Comparison of ENCODE assay signal across 20 mouse cellular contexts in the genomic region with DNA sequence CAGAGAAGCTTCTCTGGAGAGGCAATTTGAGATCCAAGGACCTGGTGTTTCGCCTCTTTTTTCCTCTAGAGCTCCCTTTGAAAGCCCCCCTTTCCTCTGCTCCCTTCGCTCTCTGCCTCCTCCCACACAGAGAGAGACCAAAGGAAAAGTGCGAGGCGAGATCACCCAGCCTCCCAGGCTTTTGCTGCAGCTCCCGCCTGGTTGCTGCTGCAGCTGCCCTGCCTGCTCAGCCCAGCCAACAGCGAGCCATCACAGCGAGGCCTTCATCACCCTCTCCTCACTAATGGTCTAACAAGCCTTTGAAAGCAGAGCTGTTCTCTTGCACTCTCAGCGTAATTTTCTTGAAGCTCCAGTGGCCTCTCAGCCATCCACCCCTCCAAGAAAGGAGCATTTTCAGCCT.
DNase-seq lines count a peak whose midpoint lies in the region; ATAC-seq and TF ChIP-seq lines count a peak whose summit lies in the region.
"Had no signal": no experiment of that assay in that cellular context is flagged by ENCODE, and none has a peak within 500 bp of the region (broad histone marks: within the 10 kb centered on the region; RNA-seq: fewer than 3 reads in every experiment).

No protein-coding gene starts in this region.

- TF ChIP-seq POLR2A in brain, embryonic 14.5 days (IDR thresholded peaks at IDR 0.05; ENCODE audit: borderline replicate concordance, extremely low read depth, insufficient read depth, insufficient read length, poor library complexity, severe bottlenecking) = no peak

- no peaks in the 10 kb centered on the region for H3K4me1 ChIP-seq in forebrain, embryonic 14.5 days (ENCODE audit: control insufficient read depth, insufficient read depth, low read length)
- no peaks in the 10 kb centered on the region for H3K4me1 ChIP-seq in forebrain, embryonic 11.5 days (replicated peaks; ENCODE audit: control insufficient read depth, insufficient read depth, low read length)
- H3K4me1 ChIP-seq in limb, embryonic 11.5 days (ENCODE audit: control insufficient read depth, insufficient read depth, low read length) = no peaks in the 10 kb centered on the region; the same call in 1 of the 2 replicates
- H3K4me1 ChIP-seq in limb, embryonic 10.5 days = peaks cover 29% of the 10 kb centered on the region

- H3K27ac ChIP-seq in forebrain, embryonic 14.5 days (ENCODE audit: low read depth, low read length) = no peak overlapping the region
- H3K27ac ChIP-seq in forebrain, embryonic 11.5 days (ENCODE audit: low read depth, low read length) = no peak overlapping the region
- H3K27ac ChIP-seq in limb, embryonic 11.5 days (replicated peaks; ENCODE audit: low read depth, low read length) = no peak overlapping the region
- no peak overlapping the region for H3K27ac ChIP-seq in limb, embryonic 10.5 days
- H3K27ac ChIP-seq: embryonic facial prominence, embryonic 15.5 days; forebrain, embryonic 10.5 days; heart, embryonic 10.5 days; hindbrain, embryonic 13.5 days had no signal

- H3K9ac ChIP-seq in forebrain, embryonic 14.5 days (ENCODE audit: low read length) = no peak overlapping the region
- no peak overlapping the region for H3K9ac ChIP-seq in forebrain, embryonic 11.5 days (ENCODE audit: low read length)
- no peak overlapping the region for H3K9ac ChIP-seq in limb, embryonic 11.5 days (ENCODE audit: low read length)
- H3K9ac ChIP-seq: embryonic facial prominence, embryonic 15.5 days; hindbrain, embryonic 13.5 days had no signal

- H3K9me3 ChIP-seq in forebrain, embryonic 14.5 days (replicated peaks; ENCODE audit: control insufficient read depth, low read length) = no peaks in the 10 kb centered on the region
- no peaks in the 10 kb centered on the region for H3K9me3 ChIP-seq in forebrain, embryonic 11.5 days (ENCODE audit: control insufficient read depth, low read length)
- H3K9me3 ChIP-seq in limb, embryonic 11.5 days (ENCODE audit: control insufficient read depth, low read length) = no peaks in the 10 kb centered on the region
- no peaks in the 10 kb centered on the region for H3K9me3 ChIP-seq in limb, embryonic 10.5 days (replicated peaks)
- H3K9me3 ChIP-seq: embryonic facial prominence, embryonic 15.5 days; forebrain, embryonic 10.5 days; heart, embryonic 10.5 days; hindbrain, embryonic 13.5 days had no signal

- no peak overlapping the region for H3K4me2 ChIP-seq in forebrain, embryonic 14.5 days (ENCODE audit: low read length)
- no peak overlapping the region for H3K4me2 ChIP-seq in forebrain, embryonic 11.5 days (ENCODE audit: low read depth, low read length, severe bottlenecking)
- no peak overlapping the region for H3K4me2 ChIP-seq in limb, embryonic 11.5 days (ENCODE audit: low read depth, severe bottlenecking)
- H3K4me2 ChIP-seq: embryonic facial prominence, embryonic 15.5 days; hindbrain, embryonic 13.5 days had no signal

- no peak overlapping the region for H3K4me3 ChIP-seq in forebrain, embryonic 14.5 days (ENCODE audit: low read depth, low read length)
- H3K4me3 ChIP-seq in forebrain, embryonic 11.5 days (ENCODE audit: low read depth, low read length) = no peak overlapping the region
- no peak overlapping the region for H3K4me3 ChIP-seq in limb, embryonic 11.5 days (ENCODE audit: low read depth, low read length)
- H3K4me3 ChIP-seq in limb, embryonic 10.5 days = no peak overlapping the region
- H3K4me3 ChIP-seq: embryonic facial prominence, embryonic 15.5 days; erythroblast, embryonic 14.5 days; forebrain, embryonic 10.5 days; heart, embryonic 10.5 days; hindbrain, embryonic 13.5 days had no signal

- H3K36me3 ChIP-seq in forebrain, embryonic 14.5 days (ENCODE audit: control insufficient read depth, insufficient read depth, low read length) = 0 out of 2 replicates have a peak, but pooled peaks cover 3% of the 10 kb centered on the region
- no peaks in the 10 kb centered on the region for H3K36me3 ChIP-seq in forebrain, embryonic 11.5 days (ENCODE audit: control insufficient read depth, insufficient read depth, low read length)
- no peaks in the 10 kb centered on the region for H3K36me3 ChIP-seq in limb, embryonic 11.5 days (ENCODE audit: control insufficient read depth, insufficient read depth, low read length)
- H3K36me3 ChIP-seq in limb, embryonic 10.5 days = no peaks in the 10 kb centered on the region
- H3K36me3 ChIP-seq: embryonic facial prominence, embryonic 15.5 days; forebrain, embryonic 10.5 days; heart, embryonic 10.5 days had no signal

- peak; percentile 27 for DNase-seq in forebrain, embryonic 14.5 days (ENCODE audit: low spot score)
- DNase-seq in forebrain, embryonic 11.5 days (ENCODE audit: low spot score) = no peak
- peak; percentile 35 for DNase-seq in limb, embryonic 11.5 days (ENCODE audit: low spot score)
- DNase-seq in limb, embryonic 10.5 days (ENCODE audit: low spot score) = no peak
- peak; percentile 66 for DNase-seq in brain, embryonic 14.5 days (ENCODE audit: low read depth)
- no peak for DNase-seq in adipocyte (ENCODE audit: low spot score)
- no peak for DNase-seq in thymus, postnatal 14 days
- DNase-seq: adrenal gland, postnatal 14 days; cerebellum, adult 2 months; cerebellum, postnatal 10 days; embryo, embryonic 11 days; gastrocnemius, postnatal 10 days; heart, adult 18-20 months; heart, postnatal 10 days; heart, postnatal 4 days had no signal

- 38% methylated on average over 8 of the region's 8 CpGs for WGBS in forebrain, embryonic 14.5 days
- 46% methylated on average over 8 of the region's 8 CpGs for WGBS in forebrain, embryonic 11.5 days
- 12% methylated on average over 8 of the region's 8 CpGs for WGBS in limb, embryonic 11.5 days
- WGBS in limb, embryonic 10.5 days = 19% methylated on average over 8 of the region's 8 CpGs

- TF ChIP-seq CTCF in brain, embryonic 14.5 days (IDR thresholded peaks at IDR 0.05; ENCODE audit: borderline replicate concordance, extremely low read depth, insufficient read depth, insufficient read length) = no peak

- ATAC-seq in forebrain, embryonic 14.5 days = peak; percentile 44; the same call in 1 of the 2 replicates
- ATAC-seq in forebrain, embryonic 11.5 days (replicated peaks; ENCODE audit: low FRiP score) = no peak
- no peak for ATAC-seq in limb, embryonic 11.5 days (ENCODE audit: insufficient number of reproducible peaks, low FRiP score, low TSS enrichment, low read depth)

- no peaks in the 10 kb centered on the region for H3K27me3 ChIP-seq in forebrain, embryonic 14.5 days (replicated peaks; ENCODE audit: control insufficient read depth, insufficient read depth, low read length)
- no peaks in the 10 kb centered on the region for H3K27me3 ChIP-seq in forebrain, embryonic 11.5 days (ENCODE audit: control insufficient read depth, insufficient read depth, low read length)
- no peaks in the 10 kb centered on the region; the same call in 1 of the 2 replicates for H3K27me3 ChIP-seq in limb, embryonic 11.5 days (ENCODE audit: control insufficient read depth, insufficient read depth, low read length)
- peaks cover 37% of the 10 kb centered on the region for H3K27me3 ChIP-seq in limb, embryonic 10.5 days (ENCODE audit: low read depth, poor library complexity, severe bottlenecking)
- H3K27me3 ChIP-seq: embryonic facial prominence, embryonic 15.5 days had no signal

Comparison
In these comparisons a context has a peak if more than half of its experiments do, and no peak if none do; other contexts are left out.
1. DNase-seq: peak in forebrain, embryonic 14.5 days (single experiment), limb, embryonic 11.5 days (single experiment) and brain, embryonic 14.5 days (single experiment); none in forebrain, embryonic 11.5 days (single experiment), limb, embryonic 10.5 days (single experiment), adipocyte (single experiment) and thymus, postnatal 14 days (single experiment).